Mouse (Mus musculus): ENCODE data around the gene Cebpa. TPM values are rescaled to one million over a fixed set of nuclear protein-coding genes. Genes with fewer than 3 reads are reported as not detected.

The Cebpa gene
- polyA plus RNA-seq, 1 experiment from 2014 or later = 0.43 TPM

DNA sequence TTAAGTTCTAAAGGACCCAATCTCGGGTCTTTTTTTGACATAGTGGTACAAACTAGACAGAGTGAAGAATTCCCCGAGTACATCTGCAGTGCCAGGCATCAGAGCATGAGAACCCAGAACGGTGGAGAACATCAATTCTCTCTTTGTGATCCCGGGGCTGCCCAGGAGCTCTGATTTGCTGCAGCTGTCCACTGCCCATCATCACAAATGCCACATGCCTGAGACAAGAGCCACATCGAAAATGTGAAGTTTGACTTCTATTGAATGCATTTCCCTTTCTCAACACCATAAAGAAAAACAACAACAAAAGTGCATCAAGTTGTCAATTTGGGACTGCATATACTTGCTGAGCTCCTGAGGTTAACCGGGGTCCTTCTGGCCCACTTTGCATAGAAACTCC is 43.4 kb downstream of the Cebpa start:
- Histone ChIP-seq H3K36me3 (no peaks in the 10 kb centered on the region), H3K4me1 (replicated peaks) (peaks cover 5% of the 10 kb centered on the region; the same call in 1 of the 2 replicates), H3K27me3 (ENCODE audit: insufficient read depth, poor library complexity, severe bottlenecking) (peaks cover 3% of the 10 kb centered on the region; the same call in 1 of the 2 replicates), H3K9me3 (peaks cover 3% of the 10 kb centered on the region; the same call in 1 of the 2 replicates), H3K4me3 (no peak overlapping the region), H3K27ac (no peak overlapping the region)
- WGBS = 85% methylated on average over 6 of the region's 6 CpGs
- DNase-seq (ENCODE audit: low spot score) = no peak

DNA sequence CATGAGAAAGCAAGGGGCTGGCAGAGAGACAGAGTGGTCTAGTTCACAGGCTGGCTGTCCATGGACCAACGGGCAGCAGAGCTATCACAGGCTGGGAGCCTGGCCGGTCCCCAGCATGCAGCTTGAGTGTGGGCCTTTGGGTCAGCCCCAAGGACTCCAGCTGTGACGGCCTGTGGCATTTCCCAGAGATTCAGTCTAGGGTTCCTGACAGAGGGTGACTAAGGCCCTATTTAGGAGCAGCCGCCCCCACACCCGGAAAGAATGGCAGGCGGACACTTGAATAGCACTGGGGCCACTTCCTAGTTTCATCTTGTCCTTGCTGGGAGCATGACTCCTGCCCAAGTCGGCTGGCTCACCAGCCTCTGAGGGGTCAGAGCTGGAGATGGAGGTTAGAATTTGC is 44.5 kb downstream of the Cebpa start:
- WGBS = 72% methylated on average over 7 of the region's 7 CpGs
- peaks cover 3% of the 10 kb centered on the region; the same call in 1 of the 2 replicates for H3K9me3 ChIP-seq
- H3K27ac ChIP-seq = no peak overlapping the region

GRCm38 (mm10) chr7:35164131-35164530 is 45.0 kb downstream of the Cebpa start:
- Histone ChIP-seq H3K4me1 (replicated peaks) (peaks cover 13% of the 10 kb centered on the region; the same call in 1 of the 2 replicates), H3K4me3 (no peak overlapping the region), H3K27ac (no peak overlapping the region), H3K36me3 (no peaks in the 10 kb centered on the region), H3K27me3 (ENCODE audit: insufficient read depth, poor library complexity, severe bottlenecking) (peaks cover 5% of the 10 kb centered on the region; the same call in 1 of the 2 replicates), H3K9me3 (peaks cover 3% of the 10 kb centered on the region; the same call in 1 of the 2 replicates)
- DNase-seq (ENCODE audit: low spot score) = no peak
- 80% methylated on average over 6 of the region's 6 CpGs for WGBS

More for the DNA sequence above, 44.5 kb downstream of the Cebpa start:
- H3K27me3 ChIP-seq (ENCODE audit: insufficient read depth, poor library complexity, severe bottlenecking) = peaks cover 5% of the 10 kb centered on the region; the same call in 1 of the 2 replicates
- no peaks in the 10 kb centered on the region for H3K36me3 ChIP-seq
- peaks cover 13% of the 10 kb centered on the region; the same call in 1 of the 2 replicates for H3K4me1 ChIP-seq (replicated peaks)
- no peak overlapping the region for H3K4me3 ChIP-seq
- DNase-seq (ENCODE audit: low spot score) = no peak

DNA sequence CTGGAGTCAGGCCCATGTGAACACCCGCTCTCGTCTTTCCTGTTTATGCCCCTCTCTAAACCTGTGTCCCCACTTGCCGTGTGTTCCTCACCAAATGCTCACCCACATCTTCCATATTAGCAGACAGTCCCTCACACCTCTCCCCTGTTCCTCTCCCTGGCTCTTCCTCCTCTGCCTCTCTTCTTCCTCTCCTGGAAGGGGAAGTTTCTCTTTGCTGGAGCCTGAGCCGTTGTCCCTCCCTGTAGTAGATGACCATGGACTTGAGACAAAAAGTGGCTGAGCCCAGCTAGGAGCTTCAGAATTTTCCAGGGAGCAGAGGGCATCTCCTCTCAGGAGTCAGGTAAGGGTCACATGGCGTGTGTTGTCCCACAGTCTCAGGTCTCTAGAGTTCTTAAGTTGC is 47.9 kb downstream of the Cebpa start:
- no peak for DNase-seq (ENCODE audit: low spot score)
- H3K27ac ChIP-seq = 0 out of 2 replicates have a peak overlapping the region, but pooled peaks have one; percentile 8
- H3K9me3 ChIP-seq = no peaks in the 10 kb centered on the region
- H3K4me3 ChIP-seq = no peak overlapping the region
- peaks cover 25% of the 10 kb centered on the region for H3K27me3 ChIP-seq (ENCODE audit: insufficient read depth, poor library complexity, severe bottlenecking)
- H3K36me3 ChIP-seq = no peaks in the 10 kb centered on the region
- H3K4me1 ChIP-seq (replicated peaks) = peaks cover 18% of the 10 kb centered on the region
- WGBS = 83% methylated on average over 5 of the region's 5 CpGs

DNA sequence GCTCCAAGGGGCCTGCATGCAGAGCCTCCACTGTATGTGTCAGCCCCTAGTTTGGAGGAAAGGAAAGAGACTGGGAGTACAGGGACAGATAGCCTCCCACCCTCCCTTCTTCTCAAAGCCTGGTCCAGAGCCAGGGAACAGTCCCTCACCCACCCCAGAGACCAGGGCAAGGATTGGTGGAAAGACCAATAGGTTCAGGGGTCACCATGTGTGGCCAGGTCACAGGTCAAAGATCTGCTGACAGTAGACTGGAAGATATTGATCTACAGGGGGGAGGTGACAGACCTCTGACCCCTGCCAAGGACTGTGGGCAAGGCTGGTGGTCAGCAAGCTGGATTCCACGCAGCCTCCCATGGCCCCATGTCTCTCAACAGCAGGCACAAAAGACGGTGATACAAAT is 48.8 kb downstream of the Cebpa start:
- peak; percentile 26 for DNase-seq (ENCODE audit: low spot score)
- 30% methylated on average over 2 of the region's 2 CpGs for WGBS
- Histone ChIP-seq H3K9me3 (no peaks in the 10 kb centered on the region), H3K4me3 (no peak overlapping the region), H3K27ac (no peak overlapping the region), H3K36me3 (no peaks in the 10 kb centered on the region), H3K27me3 (ENCODE audit: insufficient read depth, poor library complexity, severe bottlenecking) (peaks cover 31% of the 10 kb centered on the region), H3K4me1 (replicated peaks) (peaks cover 24% of the 10 kb centered on the region)

- Histone ChIP-seq H3K36me3 (no peaks in the 10 kb centered on the region), H3K9me3 (no peaks in the 10 kb centered on the region), H3K27me3 (ENCODE audit: insufficient read depth, poor library complexity, severe bottlenecking) (peaks cover 44% of the 10 kb centered on the region), H3K27ac (no peak overlapping the region), H3K4me1 (replicated peaks) (peaks cover 22% of the 10 kb centered on the region), H3K4me3 (no peak overlapping the region)
- DNase-seq (ENCODE audit: low spot score) = peak; percentile 87
- WGBS = 13% methylated on average over 6 of the region's 6 CpGs
Measured at GRCm38 (mm10) chr7:35169341-35169740, 50.2 kb downstream of the Cebpa start.

Other genes starting within 250 kb of the Cebpa start
- 76.1 and 76.9 TPM in 2 replicates for gene Pepd, start 206.9 kb upstream of the Cebpa start, polyA plus RNA-seq (2016; fragmentation: Nextera tagmentation; extraction: Ambion mirVana)
- gene Cebpg, start 62.7 kb upstream of the Cebpa start, polyA plus RNA-seq (2016; fragmentation: Nextera tagmentation; extraction: Ambion mirVana) = 36.5 and 44.6 TPM in 2 replicates
- gene Slc7a10, start 67.1 kb downstream of the Cebpa start, polyA plus RNA-seq (2016; fragmentation: Nextera tagmentation; extraction: Ambion mirVana) = 0.56 and 0.80 TPM in 2 replicates
- 13.1 and 13.7 TPM in 2 replicates for gene Lrp3, start 96.2 kb downstream of the Cebpa start, polyA plus RNA-seq (2016; fragmentation: Nextera tagmentation; extraction: Ambion mirVana)
- 15.3 and 16.5 TPM in 2 replicates for gene Gpatch1, start 199.1 kb downstream of the Cebpa start, polyA plus RNA-seq (2016; fragmentation: Nextera tagmentation; extraction: Ambion mirVana)
- 4.0 and 5.7 TPM in 2 replicates for gene Rhpn2, start 214.9 kb downstream of the Cebpa start, polyA plus RNA-seq (2016; fragmentation: Nextera tagmentation; extraction: Ambion mirVana)